Mouse (Mus musculus) c-Kit-positive CD71-positive TER-119-negative erythroid progenitor cells, embryonic 14.5 days (primary cell): ENCODE results near the gene March9.

Experiments used
- DNase-seq: peaks from one replicate; pipeline ENCODE4 v3.0.0-alpha.2; 2013; ENCODE audit warnings: low read depth

March9 gene

DNA sequence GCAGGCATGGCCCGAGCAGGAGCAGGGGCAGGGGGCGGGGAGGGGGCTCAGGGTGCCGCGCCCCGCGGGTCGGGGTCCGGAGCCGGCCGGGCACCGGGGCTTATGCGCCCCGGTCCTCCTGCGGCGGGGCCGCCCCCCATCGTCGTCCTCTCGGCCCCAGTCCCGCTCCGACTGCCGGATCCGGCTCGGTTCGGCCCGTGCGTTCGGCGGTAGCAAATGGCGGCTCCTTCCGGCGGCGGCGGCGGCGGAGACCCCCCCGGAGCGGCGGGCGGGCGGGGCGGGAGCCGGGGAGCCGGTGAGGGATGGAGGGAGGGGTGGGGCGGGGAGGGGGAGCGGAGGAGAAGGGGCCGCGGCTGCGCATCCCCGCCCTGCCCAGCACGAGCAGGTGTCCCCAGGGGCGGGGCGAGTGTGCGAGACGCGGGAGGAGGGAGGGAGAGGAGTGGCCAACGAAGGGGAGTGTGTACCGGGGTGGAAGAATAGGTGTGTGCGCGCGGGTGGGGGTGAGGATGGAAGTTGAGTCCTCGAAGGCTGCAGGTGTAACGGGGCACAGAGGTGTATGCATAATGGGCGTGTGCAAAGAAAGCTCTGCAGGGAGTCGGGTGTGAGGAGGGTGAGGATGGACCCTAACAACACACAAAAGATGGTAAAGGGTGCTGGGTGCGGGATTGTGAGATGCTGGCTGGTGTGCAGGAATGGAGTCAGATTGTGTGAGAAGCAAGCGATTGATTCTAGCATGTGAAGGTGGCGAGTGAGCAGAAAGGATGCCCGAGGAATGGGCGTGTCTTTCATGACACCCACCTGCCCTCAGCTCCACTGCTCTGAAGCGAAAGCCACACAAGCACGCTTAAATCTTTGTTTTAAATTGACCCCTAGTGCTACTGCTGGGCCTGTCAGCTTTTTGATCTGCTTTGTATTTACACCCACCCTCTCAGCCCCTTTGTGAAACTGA is at the start of gene March9:
TSS of gene March9 (minus strand) at position 217 of the 949 bp plus-strand sequence.
- DNase-seq, result no peak

DNA sequence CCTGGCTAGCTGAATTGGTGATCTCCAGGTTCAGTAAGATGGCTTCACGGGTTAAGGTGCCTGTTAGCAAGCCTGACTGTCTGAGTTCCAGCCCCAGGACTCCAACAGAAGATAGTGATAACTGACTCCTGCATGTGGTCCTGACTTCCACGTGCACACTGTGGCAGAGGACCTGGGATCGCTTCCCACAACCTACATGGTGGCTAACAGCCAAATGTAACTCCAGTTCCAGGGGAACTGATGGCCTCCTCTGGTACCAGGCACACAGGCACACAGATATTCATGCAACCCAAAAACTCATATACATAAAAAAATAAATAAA is 48.2 kb upstream of the March9 start:
- DNase-seq, result no peak

- DNase-seq, result no peak
These were observed 47.7 kb upstream of the March9 start for GRCm38 (mm10) chr10:127107563-127108261.

DNA sequence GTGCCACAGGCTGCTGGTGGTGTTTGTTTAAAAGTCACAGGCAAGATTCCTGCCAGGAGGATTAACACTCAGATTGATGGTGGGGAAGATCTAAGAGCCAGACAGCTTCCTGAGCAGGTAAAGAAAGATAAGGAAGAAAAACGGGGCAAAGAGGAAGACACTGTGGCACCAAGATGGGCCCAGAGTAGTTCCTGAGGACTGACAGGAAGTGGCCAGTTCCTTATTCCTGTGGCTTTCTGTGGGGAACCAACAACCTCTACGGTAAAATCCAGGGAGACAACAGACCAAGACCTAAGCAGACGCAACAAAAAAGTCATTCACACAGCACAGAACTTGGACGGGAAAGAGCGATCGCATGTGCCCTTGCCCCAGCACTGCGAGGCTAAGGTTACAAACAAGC is 43.6 kb upstream of the March9 start:
- DNase-seq, result no peak

DNA sequence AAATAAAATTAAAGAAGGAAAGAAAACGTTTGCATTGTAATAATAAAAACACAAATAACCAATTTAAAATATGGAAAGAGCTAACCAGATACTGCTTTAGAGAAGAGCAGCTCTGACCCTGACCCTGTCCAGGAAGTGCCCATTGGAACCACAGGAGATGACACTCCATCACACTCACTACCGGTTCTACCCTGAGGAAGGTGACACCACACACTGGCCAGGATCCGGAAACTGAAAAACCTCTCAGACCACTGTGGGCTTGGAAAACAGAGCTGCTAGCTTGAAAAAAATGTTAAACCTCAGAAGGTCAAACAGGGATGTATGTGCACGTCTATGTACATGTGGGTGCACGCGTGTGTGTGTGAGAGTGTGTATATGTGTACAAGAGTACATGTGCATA is 41.2 kb upstream of the March9 start:
- no peak for DNase-seq

DNA sequence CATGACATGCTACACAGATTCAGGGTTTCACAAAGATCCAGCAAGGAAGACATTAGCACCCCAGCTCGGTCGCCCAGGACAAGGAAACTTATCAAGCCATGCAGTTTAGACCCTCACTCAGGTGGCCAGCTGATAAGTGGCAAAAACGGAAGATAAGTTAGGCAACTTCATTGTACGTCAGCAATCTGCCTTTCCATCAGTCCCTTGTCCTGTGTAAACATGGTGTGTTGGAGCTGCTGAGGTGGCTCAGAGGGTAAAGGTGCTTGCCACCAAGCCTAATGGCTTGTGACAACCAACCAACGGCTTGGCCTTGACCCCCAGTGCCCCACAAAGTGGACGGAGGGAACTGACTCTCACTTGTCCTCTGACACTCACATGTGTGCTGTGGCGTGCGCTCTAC is 40.4 kb upstream of the March9 start:
- DNase-seq, result no peak

GRCm38 (mm10) chr10:127099868-127100267 is 39.9 kb upstream of the March9 start:
- DNase-seq, result no peak

- DNase-seq, result no peak
These were observed 39.2 kb upstream of the March9 start for GRCm38 (mm10) chr10:127099191-127099590.

- no peak for DNase-seq
These were observed 38.5 kb upstream of the March9 start for GRCm38 (mm10) chr10:127098514-127098913.

GRCm38 (mm10) chr10:127094382-127094802 is 34.4 kb upstream of the March9 start:
- no peak for DNase-seq

DNA sequence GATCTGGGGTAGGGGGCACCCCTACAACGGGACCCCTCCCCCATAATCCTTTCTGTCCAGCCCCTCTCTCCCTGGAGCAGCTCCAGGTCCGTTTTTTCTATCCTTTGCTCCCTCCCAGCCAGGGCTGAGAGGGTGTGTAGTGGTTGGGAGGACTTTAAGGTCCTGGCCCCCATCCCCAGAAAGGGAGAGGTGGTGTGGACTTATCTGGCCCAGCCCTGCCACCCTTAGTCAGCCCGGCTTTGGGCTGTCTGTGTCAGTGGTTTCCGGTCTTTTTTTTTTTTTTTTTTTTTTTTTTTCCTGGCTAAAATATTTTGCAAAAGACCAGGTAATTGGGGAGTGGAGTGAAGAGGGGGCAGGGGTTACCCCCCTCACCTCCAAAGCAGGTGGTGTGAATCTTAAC is 32.8 kb upstream of the March9 start:
- no peak for DNase-seq

DNA sequence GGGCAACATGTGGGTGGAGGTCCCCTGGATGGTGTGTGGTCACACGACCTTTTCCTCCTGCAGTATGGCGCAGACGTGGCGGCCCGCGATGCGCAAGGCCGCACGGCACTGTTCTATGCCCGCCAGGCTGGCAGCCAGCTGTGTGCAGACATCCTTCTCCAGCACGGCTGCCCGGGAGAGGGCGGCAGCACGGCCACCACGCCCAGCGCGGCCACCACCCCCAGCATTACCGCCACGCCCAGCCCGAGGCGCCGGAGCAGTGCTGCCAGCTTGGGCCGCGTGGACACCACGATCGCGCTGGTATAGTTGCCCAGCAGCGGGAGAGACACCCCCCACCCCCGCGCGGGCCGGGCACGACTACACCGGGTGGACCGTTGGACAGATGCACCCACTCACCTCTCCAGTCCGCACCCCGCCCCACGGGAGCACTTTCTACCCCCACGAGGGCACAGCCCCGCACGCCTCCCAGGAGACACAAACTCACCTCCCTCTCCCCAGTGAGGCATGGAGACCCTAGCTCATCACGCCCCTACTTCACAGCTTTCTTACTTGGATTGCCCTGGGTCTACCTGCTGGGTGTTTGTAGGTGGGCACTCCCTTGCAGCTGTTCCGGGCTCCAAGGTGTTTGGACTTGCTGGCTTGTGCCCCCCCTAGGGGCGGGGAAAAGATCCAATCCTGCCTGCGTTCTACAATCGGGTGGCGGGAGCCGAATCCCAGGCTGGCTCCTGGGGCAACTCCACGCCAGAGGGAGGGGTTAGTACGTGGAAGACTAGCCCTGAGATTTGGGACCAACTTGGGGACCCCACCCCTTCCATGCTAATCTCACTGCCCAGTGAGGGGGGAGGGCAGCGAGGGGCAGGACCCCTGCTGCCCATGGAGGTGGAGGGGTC is 31.8 kb upstream of the March9 start:
- no peak for DNase-seq

DNA sequence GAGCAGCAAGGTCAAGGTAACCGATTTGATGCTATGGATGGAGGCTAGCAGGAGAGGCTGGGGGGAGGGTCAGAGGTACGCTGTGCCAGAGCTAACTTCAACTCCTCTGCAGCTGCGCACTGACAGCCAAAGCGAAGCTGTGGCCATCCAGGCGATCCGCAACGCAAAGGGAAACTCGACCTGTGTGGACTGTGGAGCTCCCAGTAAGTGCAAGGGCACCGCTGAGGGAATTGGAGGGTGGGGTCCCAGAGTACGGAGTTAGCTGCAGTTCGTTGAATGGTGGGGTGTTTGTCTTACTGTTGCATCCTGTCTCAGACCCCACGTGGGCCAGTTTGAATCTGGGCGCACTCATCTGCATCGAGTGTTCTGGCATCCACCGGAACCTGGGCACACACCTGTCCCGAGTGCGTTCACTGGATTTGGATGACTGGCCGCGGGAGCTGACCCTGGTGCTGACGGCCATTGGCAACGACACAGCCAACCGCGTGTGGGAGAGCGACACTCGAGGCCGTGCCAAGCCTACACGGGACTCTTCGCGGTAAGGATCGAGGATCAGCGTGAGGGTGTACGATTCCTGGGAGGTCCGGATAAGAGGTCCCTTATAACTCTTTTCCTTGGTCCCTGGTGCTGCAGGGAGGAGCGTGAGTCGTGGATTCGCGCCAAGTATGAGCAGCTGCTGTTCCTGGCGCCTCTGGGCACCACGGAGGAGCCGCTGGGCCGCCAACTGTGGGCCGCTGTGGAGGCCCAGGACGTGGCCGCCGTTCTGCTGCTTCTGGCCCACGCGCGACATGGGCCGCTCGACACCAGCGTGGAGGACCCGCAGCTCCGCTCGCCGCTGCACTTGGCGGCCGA is 30.8 kb upstream of the March9 start:
- DNase-seq, result no peak

GRCm38 (mm10) chr10:127085633-127086032 is 25.6 kb upstream of the March9 start:
- no peak for DNase-seq

GRCm38 (mm10) chr10:127085052-127085451 is 25.1 kb upstream of the March9 start:
- DNase-seq, result no peak

- DNase-seq, result no peak
These were observed 23.9 kb upstream of the March9 start for GRCm38 (mm10) chr10:127083915-127084306.

GRCm38 (mm10) chr10:127083292-127083914 is 23.4 kb upstream of the March9 start:
- DNase-seq, result no peak

DNA sequence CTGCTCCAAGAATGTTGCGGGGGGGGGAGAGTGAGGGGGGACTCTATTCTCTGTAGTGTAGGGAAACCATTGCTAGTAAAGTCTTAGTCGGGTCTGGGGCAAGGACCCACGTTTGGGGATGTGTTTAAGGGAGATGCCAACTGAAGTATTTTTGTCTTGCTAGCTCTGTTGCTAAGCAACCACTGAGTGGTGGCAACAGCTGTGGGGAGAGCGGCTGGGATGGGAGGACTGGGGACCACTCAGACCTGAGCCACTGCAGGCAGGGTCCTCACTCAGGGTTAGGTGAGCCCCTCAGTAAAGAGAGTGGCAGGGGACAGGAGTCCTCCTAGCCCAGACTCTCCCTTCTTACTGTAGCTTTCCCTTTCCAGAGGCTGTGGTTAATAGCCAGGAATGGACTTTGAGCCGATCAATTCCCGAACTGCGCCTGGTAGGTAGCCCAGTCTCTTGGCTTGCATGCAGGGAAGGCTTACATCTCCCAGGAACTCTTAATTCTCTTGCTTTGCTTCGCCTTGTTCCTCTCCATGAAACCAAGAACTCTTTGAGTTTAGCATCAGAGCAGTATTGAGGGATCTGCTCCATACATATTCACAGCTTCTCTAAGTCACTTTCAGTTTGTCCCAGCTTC is 22.1 kb upstream of the March9 start:
- no peak for DNase-seq

- DNase-seq, result no peak
These were observed 21.2 kb upstream of the March9 start for GRCm38 (mm10) chr10:127080901-127081780.
